Mouse (Mus musculus) heart, adult 2 months (tissue): ENCODE results near the gene Mecr.

Experiments used
- CTCF ChIP-seq: fragments of 200-600 bp; IDR thresholded peaks from 2 replicates; pipeline ENCODE4 v1.8.1; 2022; ENCODE audit warnings: antibody characterized with exemption, mild to moderate bottlenecking, moderate library complexity
- EP300 ChIP-seq: fragments of 200-500 bp; IDR thresholded peaks from 2 replicates; pipeline ENCODE4 v1.6.1; 2011; ENCODE audit warnings: low read depth, low read length, control low read depth; ENCODE audit not compliant: insufficient read depth
- POLR2A ChIP-seq: fragments of 200-500 bp; IDR thresholded peaks from 2 replicates; pipeline ENCODE4 v1.6.1; 2011; ENCODE audit warnings: mild to moderate bottlenecking, low read depth, low read length, control low read depth; ENCODE audit not compliant: insufficient read depth

DNA sequence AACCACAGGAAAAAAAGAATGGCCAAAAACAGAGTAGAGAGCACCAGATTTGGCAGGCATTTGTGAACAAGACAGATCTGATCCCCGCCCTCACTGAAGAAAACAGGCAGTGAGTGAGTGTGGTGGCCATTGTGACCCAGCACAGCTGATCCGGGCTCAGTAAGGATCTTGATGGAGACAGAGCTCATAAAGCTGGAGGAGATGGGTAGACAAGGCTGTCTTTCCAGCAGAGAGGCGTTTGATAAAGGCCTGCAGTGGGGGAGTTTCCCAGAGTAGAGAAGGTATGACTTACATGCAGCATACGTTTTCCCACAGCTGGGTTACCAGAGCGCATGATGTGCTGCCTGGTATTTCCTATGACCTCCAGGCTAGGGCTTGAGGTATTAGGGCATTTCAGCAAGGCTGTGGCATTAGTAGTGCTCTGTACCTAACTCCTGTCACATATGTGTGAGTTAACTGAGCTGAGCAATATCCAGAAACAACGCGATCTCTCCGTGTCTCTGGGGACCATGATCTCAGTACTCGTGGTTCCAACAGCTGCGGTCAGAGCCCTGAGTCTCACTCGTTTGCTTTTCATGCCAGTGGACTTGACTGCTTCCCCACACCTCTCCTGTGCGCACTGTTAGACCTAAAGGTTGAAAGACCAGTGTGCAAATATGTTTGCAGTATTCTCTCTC is 55.4 kb downstream of the Mecr start:
- TF ChIP-seq CTCF (no peak), EP300 (no peak), POLR2A (no peak)
